Mouse (Mus musculus) erythroblast, embryonic 14.5 days (primary cell): Measurements from ENCODE around the gene Rnf207.

Experiments
- GATA1 ChIP-seq: IDR thresholded peaks from 2 replicates; pipeline ENCODE4 v1.6.1; 2012; ENCODE audit warnings: low read length, inconsistent platforms, mixed read lengths
- TAL1 ChIP-seq: IDR thresholded peaks from 3 replicates; pipeline ENCODE4 v1.6.1; 2012; ENCODE audit warnings: low read length, inconsistent platforms, mixed read lengths

DNA sequence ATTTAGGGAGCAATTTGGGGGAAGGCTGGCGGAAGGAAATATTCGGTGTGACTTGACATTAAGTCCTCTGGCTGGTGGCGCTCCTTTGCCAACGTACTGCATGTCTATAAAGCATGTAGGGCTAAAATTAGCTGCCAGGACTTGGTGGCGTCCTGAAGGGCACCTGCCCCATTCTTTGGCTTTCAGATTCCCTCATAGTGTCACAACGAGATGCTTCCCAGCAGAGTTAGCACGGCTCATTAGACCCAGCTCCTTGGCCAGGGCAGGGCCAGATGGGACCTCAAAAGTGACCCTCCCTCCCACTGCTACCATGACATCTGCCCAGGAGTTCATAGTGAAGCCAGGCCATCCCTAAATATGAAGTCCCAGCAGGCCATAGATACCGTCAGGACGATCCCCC, 48.2 kb downstream of the Rnf207 start:
- TF ChIP-seq TAL1 (no peak), GATA1 (no peak)
